Mouse (Mus musculus): ENCODE results near the gene Amph. TPM values are rescaled to one million over a fixed set of nuclear protein-coding genes. Genes with fewer than 3 reads are reported as not detected.
A peak's percentile ranks its signal among the peaks of the same experiment; 100 is the strongest.
"Not testable (repeated sequence)": the region's sequence is repeated elsewhere in the genome, so short reads cannot be mapped to it uniquely, and the experiment has no call there.

Amph gene
- total RNA-seq, 2 experiments from 2014 or later = 0.50 to 0.59 TPM

DNA sequence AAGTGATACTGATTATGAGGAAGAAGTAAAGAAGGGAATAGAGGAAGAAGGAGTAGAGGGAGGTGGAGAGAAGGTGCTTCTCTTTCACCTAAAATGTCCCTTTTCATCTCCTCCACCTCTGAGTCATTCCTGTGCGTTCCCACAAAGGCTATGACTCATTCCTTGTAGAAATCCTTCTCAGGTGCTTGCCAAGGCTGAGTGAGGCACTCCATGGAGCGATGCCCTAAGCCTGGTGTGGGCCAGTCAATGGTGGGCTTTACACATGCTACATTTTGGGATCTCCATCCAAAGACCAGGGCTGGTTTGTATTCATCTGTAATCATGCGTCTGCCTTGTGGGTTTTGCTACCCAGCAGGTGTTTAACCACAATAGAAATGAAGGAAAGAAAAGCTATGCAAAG, 78.9 kb downstream of the Amph start:
- no peak for DNase-seq

DNA sequence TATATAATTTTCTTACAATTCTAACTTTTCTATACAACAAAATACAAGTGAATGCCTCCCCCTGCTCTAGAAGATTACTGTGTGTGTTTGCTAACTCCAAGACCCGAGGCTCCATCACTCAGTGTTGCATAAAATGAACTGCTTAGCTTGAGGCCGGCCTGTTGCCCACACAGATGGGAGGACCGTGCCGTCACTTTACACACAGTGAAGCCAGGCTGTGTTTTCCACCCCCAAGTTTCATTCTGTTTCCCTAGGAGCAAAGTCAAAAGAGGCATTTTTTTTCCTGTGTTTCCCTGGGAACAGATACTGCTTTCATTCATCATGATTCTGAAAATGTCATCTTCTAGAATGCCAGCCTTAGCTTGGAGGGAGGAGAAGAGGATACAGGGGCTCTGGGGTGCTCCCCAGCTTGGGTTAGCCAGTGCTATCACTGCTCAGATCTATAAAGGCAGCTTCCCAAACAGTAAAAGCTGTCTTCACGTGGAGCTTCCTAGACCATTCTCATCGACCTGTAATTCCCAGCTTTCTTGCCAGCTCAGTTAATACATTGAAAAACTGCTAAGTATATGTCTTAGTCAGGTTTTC, 79.9 kb downstream of the Amph start:
- DNase-seq = no peak

DNA sequence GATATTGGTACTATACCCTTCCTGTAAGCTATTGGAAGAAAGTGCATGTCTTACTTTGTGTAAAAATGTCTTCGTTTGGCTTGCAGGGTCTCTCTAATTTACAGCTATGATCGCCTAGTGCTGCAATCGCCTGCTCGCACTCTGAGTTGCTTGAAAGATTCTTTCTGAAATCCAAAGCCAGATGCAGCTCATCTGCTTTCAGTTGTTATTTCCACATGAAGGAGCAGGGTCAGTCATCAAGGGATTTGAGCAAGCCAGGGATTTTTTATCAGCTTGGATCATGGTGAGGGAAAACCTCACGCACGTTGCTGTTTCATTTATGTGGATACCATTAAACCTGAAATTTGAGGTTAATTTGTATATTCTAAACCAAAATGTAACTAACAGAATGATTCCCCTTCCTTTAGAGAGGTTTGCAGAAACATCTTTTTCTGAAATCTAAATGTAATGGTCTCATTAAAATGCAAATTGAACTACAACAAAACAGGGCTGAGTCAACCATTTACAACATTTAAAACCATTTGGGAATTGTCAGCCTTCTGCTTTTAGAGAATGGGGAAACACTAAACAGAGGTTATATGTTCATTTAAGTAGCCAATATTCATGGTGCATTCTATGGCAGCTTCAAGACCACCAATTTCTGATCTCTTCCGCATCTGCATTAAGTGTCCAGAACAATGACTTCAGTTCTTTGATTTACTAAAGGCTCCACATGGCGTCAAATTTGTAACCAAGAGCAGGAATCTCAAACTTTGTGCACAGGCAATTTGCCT, 84.1 kb downstream of the Amph start:
- DNase-seq = no peak

DNA sequence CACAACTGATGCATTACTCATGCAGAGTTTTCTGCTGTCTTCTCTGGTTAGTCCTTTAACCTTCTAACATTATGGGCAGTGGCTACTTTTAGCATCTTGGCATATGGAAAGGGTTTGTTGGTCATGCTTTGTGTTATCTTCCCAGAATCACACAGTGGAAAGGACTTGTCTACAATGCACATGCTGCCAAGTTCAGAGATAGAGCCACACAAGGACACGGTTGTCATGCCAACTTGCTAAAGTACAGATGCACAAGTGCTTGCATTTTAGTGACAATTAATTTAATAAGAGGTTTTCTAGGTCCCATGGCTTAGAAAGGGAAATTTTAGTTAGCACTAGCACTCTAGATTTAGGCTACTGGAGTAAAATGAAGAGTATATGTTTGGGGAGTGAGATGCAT, 104.1 kb downstream of the Amph start:
- DNase-seq = no peak

DNA sequence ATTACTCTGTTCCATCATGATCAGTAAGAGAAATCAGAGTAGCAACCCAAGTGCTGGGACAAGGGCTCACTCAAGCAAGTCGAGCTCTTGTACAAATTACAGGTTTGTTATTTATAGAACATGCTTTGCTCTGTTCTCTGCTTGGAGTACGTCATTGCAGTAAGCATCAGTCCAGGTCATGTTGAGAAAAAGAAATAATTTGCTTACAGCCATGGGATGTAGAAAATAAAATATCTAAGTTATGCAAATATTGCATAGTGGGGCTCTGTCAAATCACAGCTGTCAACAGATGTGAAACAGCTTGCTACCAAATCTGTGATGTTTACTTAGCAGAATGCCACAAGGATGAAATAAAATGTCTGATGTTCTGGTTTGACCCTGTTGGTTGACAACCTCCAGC, 106.5 kb downstream of the Amph start:
- no peak for DNase-seq

DNA sequence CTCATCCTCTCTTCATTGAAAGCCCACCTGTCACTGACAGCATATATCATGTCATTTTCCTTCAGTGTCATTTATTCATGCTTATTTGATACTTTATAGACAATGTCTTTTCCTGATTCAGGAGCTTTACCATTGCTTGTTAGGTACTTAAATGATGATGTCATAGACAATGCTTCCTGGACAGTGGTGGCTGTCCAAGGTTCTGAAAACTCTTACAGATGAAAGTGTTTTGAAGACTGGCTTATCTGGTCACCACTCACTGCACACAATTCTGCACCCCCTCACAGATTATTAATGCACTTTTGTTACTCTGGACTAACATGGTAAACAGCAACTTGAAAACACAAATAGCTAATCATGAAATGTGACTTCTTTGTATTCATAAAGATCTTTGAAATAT, 124.3 kb downstream of the Amph start:
- peak; percentile 20 for DNase-seq

DNA sequence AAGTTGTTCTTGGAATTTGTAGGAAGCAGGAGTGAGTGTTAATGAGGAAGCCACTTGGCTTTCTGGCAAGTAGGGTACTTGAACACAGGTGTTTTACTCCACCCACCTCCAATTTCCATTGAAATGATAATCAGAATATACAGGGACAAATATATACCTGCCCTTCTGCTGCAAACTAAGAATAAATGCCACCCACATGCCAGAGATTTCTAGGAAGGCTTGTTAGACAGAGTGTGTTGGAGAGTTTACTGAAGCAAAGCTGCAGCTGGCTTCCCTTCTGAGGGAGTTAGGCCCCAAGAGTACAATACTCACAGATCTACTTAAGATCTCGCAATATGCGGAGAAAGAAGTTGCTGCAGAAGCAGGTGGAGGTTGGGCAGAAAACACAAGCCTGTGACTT, 129.4 kb downstream of the Amph start:
- no peak for DNase-seq

DNA sequence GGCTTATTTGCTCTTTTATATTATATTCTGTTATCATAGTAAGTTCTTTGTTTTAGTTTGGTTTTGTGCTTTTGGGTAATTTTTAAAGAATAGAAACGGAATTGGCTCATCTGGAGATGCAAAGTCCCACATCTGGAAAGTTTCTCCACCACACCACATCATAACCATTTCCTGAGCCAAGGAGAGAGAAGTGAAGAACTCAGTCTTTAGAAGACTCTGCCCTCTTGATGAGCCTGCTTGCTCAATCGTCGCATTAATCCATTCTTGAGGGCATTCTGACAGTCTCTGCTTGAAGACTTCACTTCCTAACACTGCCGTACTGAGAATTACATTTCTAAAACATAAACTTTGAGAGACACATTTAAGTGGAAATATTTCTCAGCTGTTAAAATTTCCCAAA, 133.9 kb downstream of the Amph start:
- no peak for DNase-seq

DNA sequence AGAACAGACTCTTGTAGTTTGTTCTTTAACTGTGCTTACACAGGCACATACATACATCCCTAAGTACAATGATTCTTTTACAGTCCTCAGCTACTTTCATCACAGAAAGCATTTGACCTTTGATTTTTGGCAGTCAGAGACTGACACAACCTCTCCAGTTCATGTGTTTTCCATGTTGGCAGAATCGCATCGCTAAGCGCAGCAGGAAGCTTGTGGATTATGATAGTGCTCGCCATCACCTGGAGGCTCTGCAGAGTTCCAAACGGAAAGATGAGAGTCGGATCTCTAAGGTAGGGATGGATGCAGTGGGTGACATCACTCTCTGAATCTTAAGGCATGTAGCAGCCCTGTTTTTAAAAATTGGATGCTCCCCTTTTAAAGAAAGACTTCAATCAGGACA, 146.6 kb downstream of the Amph start:
- DNase-seq = no peak

DNA sequence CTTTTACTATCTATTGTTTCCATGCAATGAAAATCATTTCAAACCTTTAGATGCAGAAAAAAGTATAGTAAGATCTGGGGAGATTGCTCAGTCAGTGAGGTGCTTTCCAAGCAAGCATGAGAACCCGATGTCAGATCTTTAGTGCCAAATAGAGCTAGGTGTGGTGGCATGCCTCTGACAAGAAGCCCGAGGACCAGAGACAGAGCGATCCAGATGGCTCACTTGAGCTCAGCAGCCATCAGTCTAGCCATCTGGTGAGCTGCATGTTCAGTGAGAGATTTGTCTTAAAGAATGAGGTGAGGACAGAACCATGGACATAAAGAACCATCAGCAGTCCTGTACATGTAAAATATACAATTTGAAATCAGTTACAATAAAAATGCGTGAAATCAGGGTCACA, 149.1 kb downstream of the Amph start:
- no peak for DNase-seq

DNA sequence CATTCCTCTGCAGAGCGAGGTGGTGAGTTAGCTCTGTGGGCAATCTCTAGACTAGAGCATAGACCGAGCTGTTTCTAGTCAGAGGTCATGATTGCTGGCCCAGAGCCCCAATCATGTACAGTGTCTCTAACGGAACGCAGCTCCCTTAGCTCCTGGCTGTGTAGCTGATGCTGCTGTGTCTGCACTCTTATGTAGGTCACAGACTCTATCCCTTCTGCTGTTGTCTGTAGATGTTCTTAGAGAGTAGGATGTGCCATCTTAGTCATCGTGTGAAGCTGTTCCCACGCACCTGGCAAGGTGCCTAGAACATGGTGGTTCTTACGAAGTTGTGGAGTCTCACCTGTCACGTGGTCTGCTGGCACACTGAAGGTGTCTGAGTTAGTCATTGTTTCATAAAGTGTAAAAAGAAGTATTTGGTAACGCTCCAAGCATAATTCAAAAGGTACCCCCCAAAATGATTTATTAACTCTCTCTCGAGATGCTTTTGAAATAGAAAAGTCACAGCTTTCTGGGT, 153.9 kb downstream of the Amph start:
- DNase-seq = no peak

DNA sequence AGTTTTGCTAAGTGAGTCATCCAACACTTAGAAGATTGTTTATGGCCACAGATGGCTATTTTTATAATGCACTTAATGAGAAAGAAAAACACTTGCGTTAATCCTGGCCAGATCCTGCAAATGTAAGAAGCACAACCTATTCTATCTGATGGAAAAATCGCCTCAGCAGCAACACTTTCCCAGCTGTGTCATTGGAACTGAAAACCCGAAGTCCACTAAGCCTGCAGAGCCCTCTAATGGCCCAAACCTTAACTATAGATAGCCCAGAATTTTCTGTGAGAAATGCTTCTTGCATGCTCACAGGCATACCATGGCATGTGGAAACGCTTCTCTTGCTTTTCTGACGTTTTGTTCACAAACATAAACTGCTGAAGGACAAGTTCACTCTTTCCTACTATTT, 158.4 kb downstream of the Amph start:
- DNase-seq = no peak

DNA sequence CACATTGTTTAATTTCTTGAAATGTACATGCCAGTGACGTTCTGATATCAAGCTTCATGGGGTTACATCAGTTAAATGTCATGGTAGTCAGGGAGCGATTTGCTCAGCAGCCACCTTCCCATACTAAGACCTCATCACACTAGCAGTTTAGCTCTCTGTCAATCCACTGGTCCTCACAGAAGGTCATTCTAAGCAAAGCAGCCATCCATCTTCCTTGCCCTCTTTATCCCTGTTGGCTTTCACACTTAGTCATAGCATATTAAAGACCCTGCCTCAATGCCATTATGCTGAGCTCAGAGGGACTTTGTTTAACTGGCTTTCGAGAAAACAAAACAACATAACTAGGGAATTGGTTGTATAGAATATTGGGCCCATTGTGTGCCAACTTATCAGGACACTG, 161.3 kb downstream of the Amph start:
- DNase-seq = no peak

DNA sequence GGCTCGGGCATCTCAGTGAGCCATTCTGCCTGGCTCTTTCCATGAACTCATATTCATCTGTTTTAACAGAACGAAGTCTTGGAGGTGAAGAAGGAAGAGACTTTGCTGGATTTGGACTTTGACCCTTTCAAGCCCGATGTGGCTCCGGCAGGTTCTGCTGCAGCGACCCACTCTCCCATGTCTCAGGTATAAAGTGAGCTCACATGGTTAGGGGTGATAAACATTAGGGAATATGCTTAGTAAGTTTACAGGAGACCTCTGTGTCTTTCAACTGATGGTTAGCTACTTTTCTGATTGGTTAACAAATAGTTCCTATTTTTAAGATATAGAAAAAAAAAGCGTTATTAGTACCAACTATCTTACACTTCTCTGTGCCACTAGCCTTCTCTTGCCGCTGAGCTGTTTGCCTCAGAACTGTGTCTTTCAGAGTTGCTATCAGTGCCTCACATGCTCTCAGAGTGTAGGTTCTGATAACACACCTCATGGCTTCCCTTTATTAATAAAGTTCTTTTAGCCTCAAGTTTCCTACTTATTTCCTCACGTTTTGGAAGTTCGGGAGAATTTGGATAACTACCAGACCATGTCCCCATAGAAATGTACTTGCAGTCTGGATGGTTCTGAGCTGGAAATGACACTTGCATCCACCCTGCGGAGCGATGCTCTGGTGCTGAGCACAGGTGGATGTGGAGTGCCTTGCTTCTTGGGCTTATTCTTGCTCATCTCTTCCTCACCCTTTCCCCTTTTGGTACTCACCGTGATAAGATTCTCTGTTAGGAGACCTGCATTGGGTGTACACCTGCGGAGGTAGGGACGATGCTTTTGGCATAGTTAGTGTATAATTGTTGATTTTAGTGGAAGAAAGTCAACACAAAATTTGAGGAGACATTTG, 165.3 kb downstream of the Amph start:
- no peak for DNase-seq

DNA sequence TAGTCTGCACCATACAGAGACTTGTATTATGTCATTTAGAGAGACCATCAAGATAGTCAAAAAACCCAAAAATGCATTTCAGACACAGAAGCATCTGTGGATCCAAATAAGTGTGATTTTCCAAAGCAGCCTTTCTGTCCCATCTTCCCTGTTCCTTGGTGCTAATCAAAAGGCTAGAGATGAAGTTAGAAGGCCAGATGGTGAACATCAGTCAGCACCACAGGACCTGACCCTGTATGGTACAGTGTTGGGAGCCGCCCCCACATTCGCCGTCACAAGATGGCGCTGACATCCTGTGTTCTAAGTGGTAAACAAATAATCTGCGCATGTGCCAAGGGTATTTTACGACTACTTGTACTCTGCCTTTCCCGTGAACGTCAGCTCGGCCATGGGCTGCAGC, 166.8 kb downstream of the Amph start:
- DNase-seq = not testable (repeated sequence)

DNA sequence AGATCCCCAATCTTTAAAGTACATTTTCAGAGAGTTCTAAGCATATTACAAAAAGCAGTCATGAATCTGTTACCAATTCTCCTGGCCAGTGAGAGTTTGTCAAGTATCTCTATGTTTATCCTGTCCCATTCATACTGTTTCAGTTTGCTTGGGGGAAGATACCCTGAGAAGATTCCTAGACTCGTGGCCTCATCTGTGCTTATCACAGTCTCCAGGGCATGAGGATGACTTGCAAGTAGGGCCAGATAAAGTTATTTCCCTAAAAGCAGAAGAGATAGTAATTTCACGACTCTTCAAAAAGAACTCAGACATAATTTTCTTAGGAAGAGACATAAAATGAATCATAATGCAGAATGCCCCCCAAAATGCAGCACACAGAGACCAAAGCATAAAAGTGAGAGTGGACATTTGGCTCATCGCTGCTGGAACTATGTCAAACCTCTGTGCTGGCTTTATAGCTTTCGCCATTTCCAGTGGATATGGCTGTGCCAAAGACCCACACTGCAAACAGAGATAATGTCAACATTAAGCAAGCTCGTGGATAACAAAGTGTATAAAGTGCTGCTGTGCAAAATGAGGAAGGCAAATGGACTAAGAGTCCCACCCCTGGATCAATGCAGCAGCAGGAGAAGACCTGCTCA, 179.0 kb downstream of the Amph start:
- DNase-seq = no peak

DNA sequence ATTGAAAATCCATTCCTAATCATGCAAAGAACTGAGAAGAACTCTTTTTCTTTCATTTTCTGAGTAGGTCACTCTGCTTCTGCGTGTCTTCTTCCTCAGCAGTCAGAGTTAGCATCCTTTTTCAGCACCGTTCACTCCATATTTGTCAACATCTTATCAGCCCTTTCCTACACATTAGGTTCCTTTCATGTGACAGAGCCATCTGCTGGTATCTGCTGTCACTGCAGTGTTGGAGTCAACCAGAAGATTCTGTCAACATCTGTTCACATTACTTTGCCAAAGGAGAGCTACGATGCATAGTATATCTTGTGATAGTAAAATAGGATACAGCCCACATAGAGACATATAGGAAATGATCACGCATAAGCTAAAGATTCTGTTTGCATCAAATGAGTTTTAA, 185.8 kb downstream of the Amph start:
- DNase-seq = peak; percentile 41

DNA sequence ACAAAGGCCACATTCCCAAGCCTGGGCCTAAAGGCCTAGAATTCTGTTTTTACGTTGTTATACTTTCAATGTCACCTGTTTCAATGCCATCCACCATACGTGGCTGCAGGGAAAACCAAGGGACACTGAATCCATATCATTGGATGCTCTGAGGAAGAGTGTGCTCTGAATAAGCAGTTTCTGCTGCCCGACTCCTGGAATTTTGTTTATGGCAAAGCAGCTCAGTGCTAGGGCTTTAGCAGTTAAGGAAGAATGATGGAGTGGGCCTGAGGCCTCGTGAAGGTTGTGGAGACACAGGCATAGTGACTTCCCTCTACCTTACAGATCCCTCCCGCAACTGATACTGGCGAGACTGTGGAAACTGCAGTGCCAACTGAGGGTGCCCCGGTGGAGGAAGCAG, 189.2 kb downstream of the Amph start:
- no peak for DNase-seq

DNA sequence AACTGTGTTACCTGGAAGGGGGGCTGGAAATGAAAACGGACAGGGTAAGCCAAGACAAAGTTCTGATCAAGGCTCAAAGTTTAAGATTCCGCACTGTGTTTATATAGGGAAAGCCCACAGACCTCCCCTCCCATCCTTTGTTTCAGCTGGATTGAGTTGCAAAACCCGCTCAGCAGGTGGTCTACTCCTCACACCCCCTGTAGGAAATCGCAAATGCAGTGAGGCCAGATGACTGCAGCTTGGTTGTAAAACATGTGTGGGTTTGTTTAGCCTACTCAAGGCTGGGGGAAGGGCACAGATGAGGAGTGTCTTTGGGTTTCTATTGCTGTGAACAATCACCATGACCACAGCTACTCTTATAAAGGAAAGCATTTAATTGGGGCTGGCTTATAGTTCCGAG, 189.9 kb downstream of the Amph start:
- DNase-seq = no peak

DNA sequence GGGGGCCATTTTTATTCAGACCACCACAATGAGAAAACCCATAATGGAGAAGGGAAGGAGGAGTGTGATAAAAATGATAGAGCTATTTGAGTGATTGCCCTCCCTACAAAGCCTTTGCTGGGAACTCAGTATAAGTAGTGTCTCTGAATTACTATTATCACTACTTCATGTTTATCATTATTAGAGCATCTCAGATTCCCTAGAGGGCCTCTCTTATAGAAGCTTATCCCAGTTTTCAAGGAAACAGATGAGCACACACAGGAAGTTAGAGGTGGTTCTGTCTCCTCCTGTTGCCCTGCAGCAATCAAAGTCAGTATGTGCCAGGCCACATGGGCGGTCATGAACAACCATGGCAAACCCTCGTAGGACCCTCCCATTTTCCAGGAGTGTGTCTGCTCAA, 190.5 kb downstream of the Amph start:
- DNase-seq = no peak

DNA sequence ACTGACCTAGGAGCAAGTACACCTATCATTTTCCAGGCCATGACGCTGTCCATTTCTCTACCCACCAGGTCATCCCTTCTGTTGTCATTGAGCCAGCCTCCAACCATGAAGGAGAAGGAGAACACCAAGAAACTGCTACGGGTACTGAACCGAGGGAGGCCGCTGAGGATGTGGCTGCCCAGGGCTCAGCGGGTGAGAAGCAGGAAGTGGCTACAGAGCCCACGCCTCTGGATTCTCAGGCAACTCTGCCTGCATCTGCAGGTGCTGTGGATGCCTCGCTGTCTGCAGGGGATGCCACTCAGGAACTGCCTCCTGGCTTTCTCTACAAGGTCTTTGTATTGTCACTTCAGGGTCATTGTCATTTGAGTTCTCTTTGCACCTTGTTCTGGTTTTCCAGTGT, 191.1 kb downstream of the Amph start:
- DNase-seq = no peak

DNA sequence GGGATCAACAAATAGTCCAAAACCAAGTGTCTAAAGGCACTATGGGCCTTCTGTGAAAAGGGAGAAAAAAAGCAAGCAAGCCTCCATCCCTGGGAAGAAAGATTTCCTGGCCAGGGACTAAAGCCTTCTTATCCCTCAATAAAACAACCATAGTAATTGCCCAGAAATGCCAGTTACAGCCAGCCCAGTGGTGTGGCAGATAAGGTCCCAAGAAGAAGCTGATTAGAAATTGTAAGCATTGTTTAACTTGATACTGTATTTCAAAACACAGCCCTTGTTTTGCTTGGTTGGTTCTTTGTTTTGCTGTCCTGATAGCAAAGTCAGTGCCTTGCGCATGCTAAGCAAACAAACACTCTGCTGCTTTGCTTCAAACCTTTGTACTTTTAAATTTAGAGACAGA, 191.8 kb downstream of the Amph start:
- DNase-seq = no peak

DNA sequence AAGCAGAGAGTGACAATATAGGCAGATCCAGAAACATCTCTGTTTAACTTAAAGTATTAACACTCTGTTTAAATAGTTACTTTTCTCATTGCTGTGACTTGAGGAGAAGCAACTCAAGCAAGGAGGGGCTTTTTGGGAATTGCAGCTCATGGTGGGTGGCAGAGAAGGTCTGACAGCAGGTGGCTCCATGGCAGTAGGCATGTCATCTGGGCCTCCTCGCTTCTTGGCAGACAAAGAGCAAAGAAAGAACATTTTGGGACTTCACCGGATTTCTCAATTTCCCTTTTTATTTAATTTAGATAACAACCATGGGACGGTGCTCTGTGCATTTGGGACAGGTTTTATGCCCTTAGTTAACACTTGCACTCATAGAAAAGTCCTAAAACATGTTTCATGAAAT, 195.8 kb downstream of the Amph start:
- DNase-seq = no peak

All from heart, postnatal 4 days (tissue).